Mouse (Mus musculus) thymus, postnatal 36 days (tissue): ENCODE measurements around the gene Gm3542.
"Not testable (repeated sequence)": the region's sequence is repeated elsewhere in the genome, so short reads cannot be mapped to it uniquely, and the experiment has no call there.

Experiments used
- DNase-seq, 2 experiments: peaks; one replicate each; pipeline ENCODE4 v3.0.0; 2022; ENCODE audit warnings: mixed read lengths in 2 of 2

The Gm3542 gene

DNA sequence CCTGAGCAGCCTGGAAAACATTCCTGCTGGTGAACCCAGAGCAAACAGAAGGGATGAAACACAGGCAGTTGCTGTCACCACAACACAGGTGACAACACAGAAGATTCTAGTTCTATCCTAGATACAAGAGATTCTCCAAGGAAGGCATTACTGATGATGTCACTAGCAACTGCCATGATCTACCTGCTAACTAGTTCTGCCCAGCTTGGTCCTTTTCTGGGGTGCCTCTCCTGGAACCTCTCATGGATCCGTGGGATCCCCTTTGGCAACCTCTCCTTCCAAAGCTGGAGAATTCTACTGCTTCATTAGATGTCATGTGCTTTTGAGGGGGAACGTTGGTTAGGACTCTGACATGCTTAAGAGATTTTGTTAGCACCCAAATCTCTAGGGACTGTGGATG lies at the start of gene Gm3542:
Gene Gm3542 (minus strand): TSS at position 101 of the 400 bp plus-strand sequence.
- DNase-seq: not testable (repeated sequence)
